Mouse (Mus musculus): ENCODE measurements at regions not wholly inside any gene's neighbourhood (a gene's known extent, or its start where the extent isn't known, plus 50 kb on each side); places are given as distances from the start of the nearest gene placed in this dataset.

DNA sequence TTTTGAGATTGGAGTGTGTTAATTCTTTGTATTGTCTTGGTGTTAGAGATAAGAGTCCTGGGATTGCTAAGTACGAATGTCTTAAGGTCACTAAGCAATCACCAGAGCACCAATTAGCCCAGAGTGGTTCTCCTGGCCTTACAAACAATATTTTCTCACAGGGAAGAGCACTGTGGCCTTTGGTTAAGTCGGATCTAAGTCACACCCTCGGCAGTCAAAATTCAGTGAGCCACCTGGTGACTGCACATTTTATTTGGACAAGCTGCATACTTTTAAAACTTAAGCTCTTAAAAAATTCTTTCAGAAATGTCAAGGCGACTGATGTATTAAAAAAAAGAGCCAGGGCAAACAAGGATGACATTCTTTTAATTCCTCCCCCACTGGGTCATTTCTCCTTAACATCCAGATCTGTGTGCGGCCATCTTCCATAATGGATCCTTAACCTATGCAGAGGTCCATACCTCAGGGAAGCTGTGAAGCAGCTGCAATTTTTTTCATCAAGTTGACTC lies 60.9 kb upstream of the Foxa2 start:
- DNase-seq = no peak

GRCm38 (mm10) chr2:148110149-148110548 lies 63.4 kb upstream of the Foxa2 start:
- no peak for DNase-seq

GRCm38 (mm10) chr2:148111889-148112288 lies 65.1 kb upstream of the Foxa2 start:
- no peak for DNase-seq

DNA sequence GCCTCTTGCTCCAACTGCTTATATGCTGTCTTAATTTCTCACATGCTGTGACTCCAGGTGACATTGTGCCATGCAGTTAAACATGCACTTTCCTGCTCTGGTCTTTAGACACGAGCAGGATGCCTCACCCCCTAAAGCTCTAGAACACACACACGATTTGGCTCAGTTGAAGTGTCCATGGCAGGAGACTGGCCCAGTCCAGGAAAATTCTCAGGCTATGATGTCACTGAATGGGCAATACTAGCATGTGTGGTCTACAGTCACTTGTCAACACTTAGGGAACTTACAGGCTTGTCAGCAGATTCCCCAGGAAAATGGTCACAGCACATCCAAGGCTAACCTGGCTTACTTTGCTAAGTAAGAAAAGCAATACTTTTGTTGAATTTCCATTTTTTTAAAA lies 66.4 kb upstream of the Foxa2 start:
- DNase-seq = no peak

DNA sequence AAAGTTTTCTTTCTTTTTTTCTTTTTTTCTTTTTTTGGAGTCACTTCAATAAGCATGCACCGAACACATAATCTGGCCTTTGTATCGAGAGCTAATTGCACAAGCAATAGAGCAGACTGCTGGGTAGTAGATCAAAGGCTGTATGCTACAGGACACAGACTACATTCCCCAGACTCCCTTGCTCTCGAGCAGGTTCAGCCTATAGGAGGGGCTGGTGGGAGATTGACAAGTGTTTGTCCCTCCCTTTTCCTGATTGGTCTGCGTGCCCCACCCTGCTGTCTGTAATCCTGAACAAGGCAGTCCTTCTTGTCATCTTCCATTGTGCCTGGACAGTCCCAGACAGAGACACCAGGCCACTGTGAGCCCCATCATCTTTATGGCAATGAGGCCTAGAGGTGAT lies 67.8 kb upstream of the Foxa2 start:
- no peak for DNase-seq

- DNase-seq = no peak
Measured at GRCm38 (mm10) chr2:148116033-148116790, 69.4 kb upstream of the Foxa2 start.

GRCm38 (mm10) chr2:148117420-148117819 lies 70.7 kb upstream of the Foxa2 start:
- no peak for DNase-seq

DNA sequence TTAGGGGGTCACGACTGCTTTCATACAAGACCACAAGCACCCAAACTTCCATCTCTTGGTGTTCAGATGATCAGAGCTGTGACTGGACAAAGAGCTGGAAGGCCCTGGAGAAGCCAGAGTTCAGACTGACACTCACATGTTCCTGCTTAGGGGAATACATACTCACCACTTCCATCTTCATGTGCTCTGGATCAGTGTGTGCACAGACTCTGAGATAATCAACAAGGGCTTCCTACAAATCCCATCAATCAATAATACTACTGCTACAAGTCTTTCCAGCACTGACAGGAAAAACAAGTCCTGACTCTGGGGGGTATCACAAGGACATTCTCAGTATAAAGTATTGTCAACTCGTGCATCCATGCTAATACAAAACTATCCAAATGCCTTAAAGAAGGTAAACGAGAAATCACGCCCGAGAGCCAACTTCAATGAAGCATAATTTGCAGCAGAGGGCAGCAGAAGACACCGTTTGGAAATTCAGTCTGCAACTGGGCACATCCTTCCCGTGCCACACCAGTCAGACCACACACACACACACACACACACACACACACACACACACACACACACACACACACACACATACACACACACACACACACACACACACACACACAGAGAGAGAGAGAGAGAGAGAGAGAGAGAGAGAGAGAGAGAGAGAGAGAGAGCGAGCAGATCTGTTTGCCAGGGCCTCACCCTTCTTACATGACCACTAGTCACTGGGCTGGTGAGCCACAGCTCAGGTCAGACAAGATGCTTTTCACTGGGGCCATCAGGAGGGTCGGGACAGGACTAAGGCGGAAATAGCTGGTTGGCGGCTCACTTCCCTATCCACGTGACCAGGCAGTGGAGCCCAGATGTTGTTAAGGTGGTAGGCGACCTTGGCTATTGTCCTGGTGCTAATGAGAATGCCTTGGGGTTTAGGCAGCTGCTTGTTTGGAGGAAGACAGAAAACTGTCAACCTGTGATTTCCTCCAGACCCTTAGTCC lies 75.4 kb upstream of the Foxa2 start:
- peak; percentile 46 for DNase-seq

DNA sequence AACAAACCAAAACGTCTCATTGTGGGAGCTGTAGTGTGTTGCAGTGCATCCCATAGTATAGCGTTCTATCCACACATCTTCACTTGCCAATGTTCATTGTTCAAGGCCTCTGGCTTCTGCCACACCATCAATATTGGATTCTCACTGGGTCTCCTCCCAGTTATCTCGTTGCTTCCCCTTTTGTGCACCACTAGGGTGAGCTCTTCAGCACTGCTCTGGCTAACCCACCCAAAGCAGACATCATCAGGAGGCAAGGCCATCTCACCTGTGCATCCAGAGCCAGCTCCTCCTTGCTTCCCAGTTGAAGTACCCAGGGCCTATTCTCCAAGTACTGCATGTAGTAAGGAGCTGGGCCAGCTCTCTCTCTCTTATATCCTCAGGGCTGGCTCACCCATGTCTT lies 77.0 kb upstream of the Foxa2 start:
- no peak for DNase-seq

DNA sequence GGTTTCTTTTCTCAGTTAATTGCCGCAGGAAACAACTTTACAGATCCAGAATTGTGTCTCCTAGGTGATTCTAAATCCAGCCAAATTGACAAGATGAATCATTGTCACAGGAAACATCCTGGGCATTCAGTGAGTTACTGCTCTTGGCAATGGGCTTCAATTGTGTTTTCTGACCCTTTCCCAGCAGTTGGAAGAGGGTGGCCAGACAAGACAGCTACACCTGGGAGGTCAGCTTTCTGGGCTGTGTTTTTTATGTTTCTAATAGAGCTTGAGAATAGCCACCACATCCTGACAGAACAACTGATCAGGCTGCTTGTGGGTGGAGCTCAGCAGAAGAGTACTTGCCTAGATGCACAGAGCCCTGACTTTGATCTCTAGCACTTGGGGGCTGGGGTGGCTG lies 87.0 kb upstream of the Foxa2 start:
- DNase-seq = no peak

DNA sequence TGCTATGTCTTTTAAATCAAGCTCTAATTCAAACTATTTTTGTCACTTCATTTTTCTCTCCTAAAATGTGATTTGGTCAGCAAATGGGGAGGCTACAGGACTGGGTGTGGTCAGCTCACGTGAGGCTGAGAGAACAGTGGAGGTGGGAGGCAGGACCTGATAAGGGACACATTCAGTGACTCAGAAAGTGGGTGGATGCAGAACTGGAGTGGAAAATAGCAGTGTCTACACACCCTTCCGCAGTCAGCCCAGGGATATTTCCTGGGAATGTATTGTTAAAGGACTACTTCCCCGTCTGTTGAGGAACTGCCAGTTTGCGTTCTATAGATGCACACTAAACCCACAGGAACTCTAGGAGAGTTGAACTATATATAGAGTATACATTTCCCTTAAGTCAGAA lies 95.2 kb upstream of the Foxa2 start:
- DNase-seq = peak; percentile 31

GRCm38 (mm10) chr2:148144816-148145215 lies 98.0 kb upstream of the Foxa2 start:
- no peak for DNase-seq

- DNase-seq = no peak
Measured at GRCm38 (mm10) chr2:148148272-148148671, 101.5 kb upstream of the Foxa2 start.

DNA sequence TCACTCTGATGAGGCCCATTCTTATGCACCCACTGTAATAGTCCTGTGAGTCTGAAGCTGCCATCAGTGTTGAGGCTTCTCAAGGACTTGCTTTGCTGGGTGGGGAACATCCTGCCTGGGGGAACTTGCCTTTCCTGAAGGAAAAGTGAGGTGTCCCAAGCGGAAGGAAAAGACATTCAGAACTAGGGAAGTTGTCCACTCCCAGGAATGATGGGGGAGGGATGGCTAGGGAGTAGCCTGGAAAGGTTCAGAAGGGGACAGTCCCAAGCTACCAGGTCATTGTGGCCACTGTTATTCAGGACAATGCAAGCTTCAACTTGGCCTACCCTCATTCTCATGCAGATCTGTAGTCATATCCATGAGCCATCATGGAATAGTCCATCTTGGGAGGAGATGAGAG lies 102.7 kb upstream of the Foxa2 start:
- no peak for DNase-seq

GRCm38 (mm10) chr2:148153513-148154271 lies 106.9 kb upstream of the Foxa2 start:
- DNase-seq = no peak

- peak; percentile 33 for DNase-seq
Measured at GRCm38 (mm10) chr2:148156122-148156521, 109.4 kb upstream of the Foxa2 start.

DNA sequence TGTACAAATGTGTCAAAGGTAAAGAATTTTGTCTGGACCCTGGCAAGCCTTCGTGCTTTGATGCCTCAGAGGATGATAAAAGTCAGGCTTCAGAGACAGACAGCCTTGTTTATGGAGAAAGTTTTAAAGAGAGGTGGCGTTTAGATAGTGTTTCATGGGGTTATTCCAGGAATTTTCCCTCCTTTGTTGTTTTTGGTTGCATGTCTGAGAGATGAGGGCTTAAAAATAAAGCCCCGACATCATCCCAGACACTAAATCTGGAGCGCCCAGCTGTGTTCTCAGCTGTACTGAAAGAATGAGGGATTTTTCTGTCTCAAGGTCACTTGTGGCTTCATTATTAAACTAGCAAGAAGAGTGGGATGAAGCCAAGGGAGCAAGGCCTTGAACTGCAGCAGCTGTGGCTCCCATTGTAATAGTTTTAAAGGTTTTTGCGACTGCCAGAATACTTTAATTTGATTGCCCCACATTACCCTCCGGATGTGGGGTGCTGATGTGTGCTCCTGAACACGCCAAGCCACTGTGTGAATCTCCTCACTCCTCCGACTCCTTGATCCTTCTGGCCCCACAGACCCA lies 112.3 kb upstream of the Foxa2 start:
- DNase-seq = no peak

DNA sequence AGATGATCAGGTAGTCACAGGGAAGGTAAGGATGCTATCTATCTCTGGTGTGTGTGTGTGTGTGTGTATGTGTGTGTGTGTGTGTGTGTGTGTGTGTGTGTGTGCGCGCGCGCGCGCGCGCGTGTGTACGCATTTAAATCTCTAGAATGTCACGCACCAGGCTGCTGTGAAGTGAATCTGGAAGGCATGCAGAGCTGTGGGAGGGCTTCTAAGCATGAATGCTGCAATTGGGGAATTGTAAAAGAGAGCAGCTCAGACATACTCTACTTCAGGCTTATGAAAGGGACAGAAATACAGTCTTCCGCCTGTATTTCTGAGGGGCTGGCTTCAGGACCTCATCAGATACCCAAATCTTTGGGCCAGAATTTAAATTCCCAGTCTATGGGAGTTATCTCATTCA lies 114.2 kb upstream of the Foxa2 start:
- DNase-seq = no peak

DNA sequence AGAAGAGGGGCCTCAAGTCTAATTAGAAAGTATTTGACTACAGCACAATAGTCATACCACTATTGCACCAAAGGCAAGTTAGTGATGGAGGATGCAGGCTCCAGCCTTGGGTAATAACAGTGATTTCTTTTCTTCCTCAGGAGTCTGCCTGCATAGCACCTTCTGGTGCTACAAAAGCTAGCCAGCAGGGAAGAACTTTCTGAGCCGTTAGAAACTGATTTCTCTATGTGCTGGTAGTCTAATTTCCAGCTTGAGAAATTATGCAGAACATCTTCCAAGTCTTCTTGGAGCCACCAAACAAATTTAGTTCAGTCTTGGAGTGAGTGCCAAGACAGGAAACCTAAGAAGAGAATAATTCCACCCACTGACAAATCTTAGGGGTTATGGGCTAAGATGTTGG lies 115.2 kb upstream of the Foxa2 start:
- DNase-seq = peak; percentile 49

DNA sequence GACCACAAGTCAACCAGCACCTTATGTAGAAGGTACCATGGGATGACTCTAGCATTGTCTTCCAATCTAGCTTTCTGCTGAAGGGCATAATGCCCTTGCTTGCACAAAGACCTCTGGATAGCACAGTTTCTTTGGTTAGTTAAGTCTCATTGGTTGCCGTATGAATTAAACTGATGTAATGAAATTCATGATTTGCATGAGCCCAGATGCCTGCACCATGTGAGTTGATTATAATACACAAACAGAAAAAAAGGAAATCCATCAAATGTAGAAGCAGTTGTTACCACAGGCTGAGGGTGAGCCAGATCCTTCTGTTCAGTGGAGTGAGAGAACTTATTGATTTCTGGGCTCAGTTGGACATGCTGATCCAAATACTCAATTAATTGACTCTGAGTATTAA lies 115.8 kb upstream of the Foxa2 start:
- DNase-seq = no peak

DNA sequence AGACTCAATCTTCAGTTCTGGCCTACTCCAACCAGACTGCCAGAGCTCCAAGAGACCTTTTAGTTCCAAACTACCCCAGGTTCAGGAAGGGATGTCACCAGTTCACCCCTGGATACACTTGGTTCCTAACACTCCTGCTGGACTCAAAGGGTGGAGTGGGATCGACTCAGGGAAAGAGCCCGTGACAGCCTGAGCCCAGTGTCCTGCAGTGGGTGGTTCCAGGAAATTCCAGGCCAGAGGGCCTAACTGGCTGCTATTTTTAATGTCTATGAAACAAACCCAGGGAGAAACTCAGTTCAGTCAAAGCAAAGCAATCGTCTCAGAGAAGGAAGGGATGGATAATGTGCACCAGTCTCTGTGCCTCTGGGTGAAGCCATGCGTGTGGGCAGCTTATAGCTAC lies 124.3 kb upstream of the Foxa2 start:
- no peak for DNase-seq

GRCm38 (mm10) chr2:148171699-148172098 lies 124.9 kb upstream of the Foxa2 start:
- DNase-seq = no peak
